Mouse (Mus musculus): ENCODE measurements at regions not wholly inside any gene's neighbourhood (a gene's known extent, or its start where the extent isn't known, plus 50 kb on each side); places are given as distances from the start of the nearest gene placed in this dataset.

GRCm38 (mm10) chr10:120648031-120648430, 171.8 kb upstream of the Hmga2 start:
- TF ChIP-seq CTCF (conservative IDR thresholded peaks at IDR 0.05 in 1 of 2, IDR thresholded peaks at IDR 0.05 in 1 of 2; ENCODE audit: low read depth in 2 of 2, low read length in 2 of 2) (no peak), USF2 (conservative IDR thresholded peaks at IDR 0.05; ENCODE audit: low read depth, low read length) (no peak)

Measured in CH12.LX (cell line).